Mouse (Mus musculus) small intestine, adult 2 months (tissue): ENCODE measurements around the gene Fam45a.

Experiments
- CTCF ChIP-seq: fragments of 200-500 bp; IDR thresholded peaks from 2 replicates; pipeline ENCODE4 v1.5.1; 2012; ENCODE audit warnings: low read depth, mild to moderate bottlenecking, control low read depth, inconsistent platforms, low read length, moderate library complexity, mixed read lengths; ENCODE audit not compliant: insufficient replicate concordance, insufficient read length; ENCODE audit errors: extremely low read depth
- POLR2A ChIP-seq: fragments of 200-500 bp; IDR thresholded peaks from 2 replicates; pipeline ENCODE4 v1.6.1; 2012; ENCODE audit warnings: low read depth, mild to moderate bottlenecking, control low read depth, inconsistent platforms, low read length, moderate library complexity

GRCm38 (mm10) chr19:60795244-60795643 lies 16.1 kb upstream of the Fam45a start:
- TF ChIP-seq CTCF (no peak), POLR2A (no peak)
